Mouse (Mus musculus) kidney, adult 2 months (tissue): Measurements from ENCODE around the gene Trim3.

Source experiments
- CTCF ChIP-seq: fragments of 200-500 bp; conservative IDR thresholded peaks from 2 replicates; pipeline ENCODE4 v1.5.1; 2011; ENCODE audit warnings: low read depth, mild to moderate bottlenecking, control low read depth, low read length, moderate library complexity, mixed read lengths; ENCODE audit not compliant: insufficient read depth, insufficient read length
- POLR2A ChIP-seq: fragments of 200-500 bp; IDR thresholded peaks from one replicate; pipeline ENCODE4 v1.6.1; 2011; ENCODE audit warnings: low read depth, low read length, control low read depth

GRCm38 (mm10) chr7:105563367-105563766 is 70.0 kb downstream of the Trim3 start:
- TF ChIP-seq CTCF (no peak), POLR2A (no peak)
